Mouse (Mus musculus) c-Kit-negative CD71-positive TER-119-positive erythroid progenitor cells, embryonic 14.5 days (primary cell): ENCODE data around the gene Pbx1.

Experiments
- DNase-seq: peaks from one replicate; pipeline ENCODE4 v3.0.0-alpha.2; 2013; ENCODE audit warnings: low read depth, low spot score

Pbx1 gene

DNA sequence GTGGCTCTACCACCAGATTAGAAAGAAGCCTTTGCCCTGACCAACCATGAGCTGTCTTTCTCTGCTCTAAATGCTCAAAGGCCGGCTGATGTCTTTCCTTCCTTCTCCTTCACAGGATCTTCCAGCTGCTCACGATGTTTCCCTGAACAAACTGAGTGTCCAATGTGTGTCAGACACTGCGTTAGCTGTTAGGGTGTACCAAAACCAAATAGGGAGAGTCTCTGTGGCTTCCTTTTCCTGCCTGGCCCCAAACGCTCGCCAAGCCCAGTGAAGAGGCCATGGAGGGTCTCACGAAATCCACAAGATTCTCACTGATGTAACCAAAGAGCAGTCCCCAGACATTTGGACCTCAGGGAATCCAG is 47.5 kb downstream of the Pbx1 start:
- DNase-seq: no peak

DNA sequence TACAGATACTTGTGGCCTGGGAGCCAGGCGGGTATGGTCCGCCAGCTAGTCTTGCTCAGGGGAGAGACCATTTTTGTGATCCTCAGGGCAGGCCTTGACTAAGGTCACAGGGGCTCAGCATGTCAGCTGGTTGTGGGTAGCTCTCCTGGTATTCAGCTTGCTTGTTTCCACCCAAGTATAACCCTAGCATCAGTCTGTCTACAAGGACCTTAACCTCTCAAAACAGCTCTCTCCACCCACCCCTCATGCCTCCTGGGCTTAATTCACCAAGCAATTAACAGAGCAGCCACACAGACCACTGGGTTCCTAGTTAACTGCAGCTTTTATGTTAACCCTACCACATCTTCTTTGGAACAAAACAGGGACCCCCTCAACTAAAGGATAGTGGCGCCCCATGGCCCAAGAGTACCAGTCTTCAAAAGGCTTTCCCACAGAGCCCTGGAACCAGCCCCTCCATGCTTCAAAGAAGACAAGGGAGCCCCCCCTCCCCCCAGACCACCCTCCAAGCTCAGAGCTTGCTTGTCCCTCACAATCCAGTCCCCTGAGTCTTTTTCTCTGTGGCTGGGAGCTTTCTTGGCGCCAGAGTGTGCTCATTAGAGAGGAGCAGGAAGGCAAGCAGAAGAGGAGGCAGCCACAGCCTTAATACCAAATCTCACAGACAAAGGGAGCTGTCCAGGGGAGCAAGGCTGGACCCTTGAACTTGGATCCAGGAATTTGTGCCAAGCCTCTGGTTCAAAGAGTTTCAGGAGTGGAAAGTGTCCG is 48.1 kb downstream of the Pbx1 start:
- no peak for DNase-seq

GRCm38 (mm10) chr1:168382823-168383157 is 49.3 kb downstream of the Pbx1 start:
- DNase-seq: no peak

DNA sequence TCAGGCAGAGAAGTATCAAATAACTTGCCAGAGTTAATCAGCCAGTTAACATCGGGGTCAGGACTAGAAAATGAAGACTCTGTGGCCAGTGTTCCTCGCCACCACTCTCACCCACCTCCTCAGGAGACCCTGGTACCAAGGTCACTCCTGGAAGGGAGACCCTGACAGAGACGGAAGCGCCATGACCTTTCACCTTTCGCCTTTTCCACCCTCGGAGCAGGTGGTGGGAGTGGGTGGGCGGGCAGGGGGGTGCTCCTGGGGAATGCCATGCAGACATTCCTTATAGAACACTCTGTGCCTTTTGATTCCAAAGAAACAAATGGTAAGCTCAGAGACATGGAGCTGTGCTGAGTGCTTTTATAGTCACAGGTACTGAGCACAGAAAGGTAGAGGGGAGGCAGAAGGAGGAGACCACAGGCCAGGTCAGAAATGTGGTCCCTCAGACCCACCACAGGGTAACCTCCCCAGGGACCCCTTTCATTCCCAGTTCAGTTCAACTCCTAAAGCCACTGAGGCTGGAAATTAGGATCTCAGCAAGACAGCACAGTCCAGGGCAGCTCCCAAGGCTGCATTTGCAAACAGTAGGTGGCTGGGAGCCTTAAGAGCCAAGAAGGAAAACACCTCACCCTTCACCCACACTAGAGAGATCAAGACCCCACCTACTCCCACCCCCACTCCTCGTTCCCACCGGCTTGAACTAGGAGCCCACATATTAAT is 49.8 kb downstream of the Pbx1 start:
- DNase-seq: no peak

- no peak for DNase-seq
Observed at GRCm38 (mm10) chr1:168381451-168381850, 50.6 kb downstream of the Pbx1 start.

GRCm38 (mm10) chr1:168380241-168380770 is 51.8 kb downstream of the Pbx1 start:
- no peak for DNase-seq

DNA sequence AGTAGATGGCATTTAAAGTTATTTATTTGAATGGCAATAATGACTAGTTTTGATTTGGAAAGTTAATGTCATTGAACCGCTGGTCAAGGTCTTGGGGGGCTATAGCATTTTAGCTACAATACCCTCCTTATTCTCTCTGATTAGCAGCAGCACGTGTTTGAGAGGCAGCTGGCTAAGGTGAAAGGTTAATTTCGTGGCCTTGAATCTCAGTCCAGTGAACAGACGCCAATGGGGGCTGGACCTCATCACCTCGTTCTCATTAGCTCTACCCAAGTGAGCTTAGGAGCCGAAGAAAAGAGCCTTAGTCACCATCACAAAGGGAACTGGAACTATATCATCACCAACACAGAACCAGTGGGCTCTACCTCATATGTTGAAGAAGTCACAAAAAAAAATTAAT is 54.4 kb downstream of the Pbx1 start:
- DNase-seq: no peak

- no peak for DNase-seq
Observed at GRCm38 (mm10) chr1:168376330-168376729, 55.7 kb downstream of the Pbx1 start.

DNA sequence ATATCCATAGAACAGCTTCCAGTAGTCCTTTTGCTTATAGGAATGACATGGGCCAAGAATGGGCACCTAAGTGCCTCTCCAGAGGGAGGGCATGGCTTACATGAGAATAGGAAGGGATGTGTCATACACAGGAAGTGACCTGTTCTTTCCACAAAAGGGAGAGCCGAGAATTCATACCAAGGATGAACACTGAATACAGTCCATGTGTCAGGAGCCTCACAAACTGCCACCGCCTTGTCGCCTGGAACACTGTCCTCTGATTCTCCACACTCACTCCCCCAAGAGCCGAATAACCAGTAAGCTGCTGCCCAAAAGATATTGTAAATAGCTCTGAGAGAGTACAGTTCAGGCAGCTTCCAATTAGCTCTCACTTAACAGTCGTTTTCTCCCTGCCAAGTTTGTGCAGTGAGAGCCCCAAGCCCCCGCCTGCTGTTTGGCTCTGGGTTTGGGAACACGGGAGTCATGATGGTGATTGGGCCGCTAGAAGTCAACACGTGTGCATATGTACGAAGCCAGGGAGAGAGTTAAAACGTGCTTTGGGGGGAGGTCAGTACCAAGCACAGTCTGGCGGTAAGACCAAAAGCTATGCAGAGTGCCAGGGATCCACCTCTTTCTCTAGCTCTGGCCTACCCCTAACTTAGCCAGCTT is 57.0 kb downstream of the Pbx1 start:
- DNase-seq: no peak

DNA sequence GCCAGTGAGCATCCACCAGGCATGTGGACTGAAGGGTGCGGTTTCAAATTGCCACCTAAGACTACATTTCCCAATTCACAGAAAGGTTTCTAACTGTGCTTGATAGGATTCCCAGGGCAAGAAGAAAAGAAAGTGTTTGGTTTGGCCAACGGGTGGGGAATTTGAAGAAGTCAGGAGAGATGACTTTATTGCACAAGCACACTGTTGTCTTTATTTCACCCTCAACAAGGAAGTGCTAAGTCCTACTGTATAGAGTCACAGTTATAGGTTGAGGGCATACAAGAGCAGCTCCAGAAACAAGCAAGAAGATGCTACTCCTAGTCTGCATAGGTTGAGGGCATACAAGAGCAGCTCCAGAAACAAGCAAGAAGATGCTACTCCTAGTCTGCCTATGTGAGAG is 60.0 kb downstream of the Pbx1 start:
- no peak for DNase-seq

DNA sequence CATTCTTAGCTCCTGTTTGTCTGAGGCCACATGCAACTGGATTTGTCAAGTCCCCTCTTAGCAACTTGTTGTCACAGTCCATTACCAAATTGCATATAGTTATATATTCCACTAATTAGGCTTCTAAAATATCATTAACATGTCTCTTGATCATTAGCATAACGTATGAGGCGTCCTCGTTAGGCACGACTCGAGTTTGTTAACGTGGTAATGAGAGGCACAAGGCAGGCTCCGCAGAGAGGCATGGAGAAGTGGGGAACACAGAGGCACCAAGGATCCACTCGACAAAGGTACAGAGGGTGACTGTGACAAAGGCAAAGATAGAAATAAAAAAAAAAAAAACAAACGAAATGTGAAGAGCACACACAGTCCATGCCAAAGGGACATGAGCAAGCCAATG is 61.1 kb downstream of the Pbx1 start:
- DNase-seq: no peak

DNA sequence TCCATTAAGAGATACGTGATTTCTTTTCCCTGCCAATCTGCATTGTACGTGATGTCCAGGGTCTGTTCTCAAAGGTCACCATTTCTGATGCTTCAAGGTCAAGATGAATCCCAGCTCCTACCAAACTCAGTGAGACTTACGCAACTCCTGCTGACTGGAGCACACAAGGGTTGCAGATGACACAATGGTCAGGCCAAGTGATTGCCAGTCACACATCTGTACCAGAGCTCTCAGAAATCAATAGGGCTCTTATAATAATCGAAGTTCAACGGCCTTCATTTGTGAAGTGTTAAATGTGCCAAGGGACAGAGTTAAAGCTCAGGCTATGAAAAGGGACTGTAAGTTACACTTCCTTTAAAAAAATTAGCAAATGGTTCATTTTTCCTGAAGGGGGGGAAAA is 65.8 kb downstream of the Pbx1 start:
- no peak for DNase-seq

DNA sequence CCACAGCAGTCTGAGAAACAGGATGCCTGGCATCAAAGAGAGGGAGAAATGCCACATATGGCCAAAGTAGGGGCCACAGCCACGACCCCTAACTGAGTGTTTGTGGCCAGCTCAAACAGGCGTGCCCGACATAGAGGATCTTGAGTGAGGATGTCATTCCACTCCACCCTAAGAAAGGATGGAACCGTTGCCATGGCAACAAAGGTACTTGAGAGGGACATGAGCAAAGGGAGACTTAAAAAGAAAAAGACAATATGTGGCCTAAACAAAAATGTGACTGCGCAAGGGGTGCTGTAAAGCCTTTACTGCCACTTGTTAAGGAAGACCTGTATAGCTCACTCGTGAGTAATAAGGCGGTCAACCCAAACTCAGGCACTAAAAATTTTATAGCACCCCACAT is 67.7 kb downstream of the Pbx1 start:
- no peak for DNase-seq

GRCm38 (mm10) chr1:168363053-168363452 is 69.0 kb downstream of the Pbx1 start:
- no peak for DNase-seq

- no peak for DNase-seq
Observed at GRCm38 (mm10) chr1:168362464-168362863, 69.6 kb downstream of the Pbx1 start.

- no peak for DNase-seq
Observed at GRCm38 (mm10) chr1:168357680-168358611, 74.1 kb downstream of the Pbx1 start.

DNA sequence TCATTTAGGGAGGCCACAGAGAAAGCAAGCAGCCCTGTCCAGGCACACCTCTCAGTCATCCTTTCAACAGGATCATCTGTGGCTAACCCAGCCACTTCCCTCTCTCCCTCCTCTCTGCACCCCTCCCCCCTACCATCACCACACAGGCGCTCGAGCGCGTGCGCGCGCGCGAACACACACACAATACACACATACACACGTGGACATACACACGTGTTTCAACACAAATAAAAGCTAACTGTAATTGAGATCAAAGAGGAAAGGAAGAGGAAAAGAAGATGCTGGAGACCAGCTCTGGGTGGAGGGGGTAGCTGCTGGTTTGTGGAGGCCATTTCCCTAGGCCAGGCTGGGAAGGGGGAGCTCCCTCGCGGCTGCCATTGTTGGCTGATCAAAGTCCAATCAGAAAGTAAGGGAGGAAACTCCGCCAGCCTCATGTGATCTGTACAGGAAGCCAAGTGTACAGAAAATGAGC is 75.1 kb downstream of the Pbx1 start:
- DNase-seq: no peak

DNA sequence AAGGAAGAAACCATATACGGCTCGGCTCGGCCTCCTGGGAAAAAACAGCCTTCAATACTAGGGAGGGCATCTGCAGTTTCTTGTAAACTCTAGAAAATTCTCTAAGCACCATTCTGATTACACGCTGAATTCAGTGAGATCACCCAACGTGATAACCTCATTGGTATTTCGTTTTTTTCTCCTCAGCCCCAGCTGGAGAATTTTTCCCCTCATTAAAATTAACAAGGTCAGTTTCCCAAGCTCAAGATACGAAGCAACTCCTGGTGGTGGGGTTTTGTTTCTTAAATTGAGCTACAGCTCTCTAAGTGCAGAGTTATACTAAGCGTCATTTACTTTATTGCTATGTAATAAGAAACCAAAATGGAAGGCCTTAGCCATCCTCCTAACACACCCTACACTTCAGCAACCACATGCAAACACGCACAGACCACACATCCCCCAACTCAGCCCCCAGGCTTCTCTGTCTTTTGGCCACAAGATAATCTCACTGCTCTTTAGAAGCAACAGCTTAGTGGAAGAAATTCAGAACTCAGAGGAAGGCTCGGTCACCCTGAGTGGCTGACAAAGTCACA is 76.0 kb downstream of the Pbx1 start:
- DNase-seq: no peak

- DNase-seq: no peak
Observed at GRCm38 (mm10) chr1:168354934-168355333, 77.1 kb downstream of the Pbx1 start.

GRCm38 (mm10) chr1:168348036-168348784 is 83.9 kb downstream of the Pbx1 start:
- DNase-seq: no peak
